Mouse (Mus musculus) urinary bladder, postnatal 25 days (tissue): ENCODE measurements around the gene Mup1.
"Not testable (repeated sequence)": the region's sequence is repeated elsewhere in the genome, so short reads cannot be mapped to it uniquely, and the experiment has no call there.

Experiments
- DNase-seq: peaks from one replicate; pipeline ENCODE4 v3.0.0; 2022; ENCODE audit warnings: low spot score

The Mup1 gene

GRCm38 (mm10) chr4:60501860-60502259, at the start of gene Mup1:
Gene Mup1, minus strand, starts transcription at chr4:60501960.
- DNase-seq = not testable (repeated sequence)
